Mouse (Mus musculus): Measurements from ENCODE around the gene Cda. TPM values are rescaled to one million over a fixed set of nuclear protein-coding genes. Genes with fewer than 3 reads are reported as not detected.

Cda gene
- polyA plus RNA-seq, 1 experiment: 2.9 TPM

GRCm38 (mm10) chr4:138303742-138304141, 64.0 kb downstream of the Cda start:
- TF ChIP-seq POLR2A (IDR thresholded peaks at IDR 0.05; ENCODE audit: extremely low read depth, insufficient read depth, low read length): no peak
- no peak for TF ChIP-seq CTCF (IDR thresholded peaks at IDR 0.05; ENCODE audit: extremely low read depth, insufficient read depth, low read length)
- Histone ChIP-seq H3K4me1 (ENCODE audit: control insufficient read depth, insufficient read depth, low read length) (peaks cover 3% of the 10 kb centered on the region), H3K27ac (ENCODE audit: insufficient read depth, low read length) (no peak overlapping the region), H3K4me3 (ENCODE audit: insufficient read depth, low read length) (peak overlapping the region; percentile 74)

DNA sequence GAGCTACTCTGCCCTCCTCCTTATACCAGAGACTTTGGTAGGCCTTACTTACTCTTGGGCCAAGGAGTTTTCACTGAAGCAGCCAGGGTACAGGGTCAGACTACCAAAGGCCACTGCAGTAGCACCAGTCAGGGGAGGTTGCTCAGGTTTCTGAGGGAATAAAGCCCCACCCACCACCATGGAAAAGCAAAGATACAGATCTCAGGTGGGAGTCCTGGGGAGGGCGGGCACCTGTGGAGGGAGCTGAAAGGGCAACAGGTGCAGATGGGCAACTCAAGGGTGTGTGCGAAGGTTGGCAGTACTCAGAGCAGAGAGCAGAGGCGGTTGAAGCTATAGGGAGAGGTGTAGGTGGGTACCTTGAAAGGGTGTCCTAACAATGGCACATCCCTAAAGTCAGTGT, 64.8 kb downstream of the Cda start:
- TF ChIP-seq CTCF (IDR thresholded peaks at IDR 0.05; ENCODE audit: extremely low read depth, insufficient read depth, low read length): no peak
- Histone ChIP-seq H3K4me3 (ENCODE audit: insufficient read depth, low read length) (no peak overlapping the region), H3K27ac (ENCODE audit: insufficient read depth, low read length) (no peak overlapping the region), H3K4me1 (ENCODE audit: control insufficient read depth, insufficient read depth, low read length) (peaks cover 3% of the 10 kb centered on the region)

DNA sequence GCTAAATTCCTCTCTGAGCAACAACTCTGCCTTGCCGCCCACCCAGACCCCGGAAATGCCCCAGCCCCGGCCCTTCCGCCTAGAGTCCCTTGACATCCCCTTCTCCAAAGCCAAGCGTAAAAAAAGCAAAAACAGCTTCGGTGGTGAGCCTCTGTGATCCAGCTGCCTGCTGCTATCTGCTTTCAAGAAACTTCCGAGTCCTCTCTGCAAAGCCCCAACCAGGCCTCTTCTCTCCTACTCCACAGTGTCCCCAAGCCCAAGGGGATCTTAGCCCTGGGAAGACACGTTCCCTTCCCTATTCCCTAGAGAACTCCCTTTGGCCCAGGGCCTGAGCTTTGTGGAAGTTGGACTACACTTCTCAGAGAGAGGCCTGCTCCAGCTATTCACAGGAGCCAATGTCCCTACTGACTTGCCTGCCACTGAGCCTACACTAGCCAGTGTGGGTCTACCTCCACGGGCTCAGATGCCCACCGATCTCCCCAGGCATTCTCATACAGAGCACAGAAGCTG, 66.5 kb downstream of the Cda start:
- TF ChIP-seq POLR2A (IDR thresholded peaks at IDR 0.05; ENCODE audit: extremely low read depth, insufficient read depth, low read length) (no peak), CTCF (IDR thresholded peaks at IDR 0.05; ENCODE audit: extremely low read depth, insufficient read depth, low read length) (no peak)
- H3K4me3 ChIP-seq (ENCODE audit: insufficient read depth, low read length): no peak overlapping the region
- peaks cover 3% of the 10 kb centered on the region for H3K4me1 ChIP-seq (ENCODE audit: control insufficient read depth, insufficient read depth, low read length)
- H3K27ac ChIP-seq (ENCODE audit: insufficient read depth, low read length): no peak overlapping the region

GRCm38 (mm10) chr4:138293949-138294550, 73.7 kb downstream of the Cda start:
- Histone ChIP-seq H3K4me1 (ENCODE audit: control insufficient read depth, insufficient read depth, low read length) (peaks cover 4% of the 10 kb centered on the region), H3K4me3 (ENCODE audit: insufficient read depth, low read length) (no peak overlapping the region), H3K27ac (ENCODE audit: insufficient read depth, low read length) (peak overlapping the region; percentile 28; the same call in 1 of the 2 replicates)
- TF ChIP-seq CTCF (IDR thresholded peaks at IDR 0.05; ENCODE audit: extremely low read depth, insufficient read depth, low read length) (no peak), POLR2A (IDR thresholded peaks at IDR 0.05; ENCODE audit: extremely low read depth, insufficient read depth, low read length) (no peak)

DNA sequence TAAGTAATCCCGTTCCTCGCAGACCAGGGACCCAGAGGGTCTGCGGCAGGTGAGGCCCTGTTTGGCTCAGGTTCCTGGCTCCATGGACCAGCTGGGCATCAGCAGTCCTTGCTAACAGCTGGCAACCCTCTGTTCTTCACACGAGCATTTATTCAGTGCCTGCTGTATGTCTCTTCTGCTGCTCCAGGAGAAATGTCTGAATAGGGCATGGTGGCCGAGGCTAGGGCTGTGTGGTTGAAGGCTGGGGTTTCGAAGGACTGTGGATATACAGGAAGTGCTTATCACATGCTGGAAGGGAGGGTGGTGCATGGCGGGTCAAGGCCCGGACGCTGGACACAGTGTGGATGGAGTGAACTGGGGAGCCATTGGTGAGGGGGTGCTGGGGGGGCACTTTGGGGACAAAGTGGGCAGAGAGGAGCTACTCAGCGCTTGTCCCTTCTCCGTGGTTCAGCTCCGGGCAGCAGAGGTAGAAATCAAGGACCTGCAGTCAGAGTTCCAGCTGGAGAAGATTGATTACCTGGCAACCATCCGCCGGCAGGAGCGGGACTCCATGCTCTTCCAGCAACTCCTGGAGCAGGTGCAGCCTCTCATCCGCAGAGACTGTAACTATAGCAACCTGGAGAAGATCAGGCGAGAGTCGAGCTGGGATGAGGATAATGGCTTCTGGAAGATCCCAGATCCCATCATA, 74.4 kb downstream of the Cda start:
- no peak overlapping the region for H3K27ac ChIP-seq (ENCODE audit: insufficient read depth, low read length)
- no peak overlapping the region for H3K4me3 ChIP-seq (ENCODE audit: insufficient read depth, low read length)
- TF ChIP-seq POLR2A (IDR thresholded peaks at IDR 0.05; ENCODE audit: extremely low read depth, insufficient read depth, low read length) (no peak), CTCF (IDR thresholded peaks at IDR 0.05; ENCODE audit: extremely low read depth, insufficient read depth, low read length) (no peak)
- peaks cover 4% of the 10 kb centered on the region for H3K4me1 ChIP-seq (ENCODE audit: control insufficient read depth, insufficient read depth, low read length)

GRCm38 (mm10) chr4:138292028-138292427, 75.8 kb downstream of the Cda start:
- TF ChIP-seq CTCF (IDR thresholded peaks at IDR 0.05; ENCODE audit: extremely low read depth, insufficient read depth, low read length): no peak
- no peak for TF ChIP-seq POLR2A (IDR thresholded peaks at IDR 0.05; ENCODE audit: extremely low read depth, insufficient read depth, low read length)
- H3K4me1 ChIP-seq (ENCODE audit: control insufficient read depth, insufficient read depth, low read length): peaks cover 4% of the 10 kb centered on the region
- H3K27ac ChIP-seq (ENCODE audit: insufficient read depth, low read length): no peak overlapping the region
- no peak overlapping the region for H3K4me3 ChIP-seq (ENCODE audit: insufficient read depth, low read length)

- Histone ChIP-seq H3K27ac (ENCODE audit: insufficient read depth, low read length) (no peak overlapping the region), H3K4me1 (ENCODE audit: control insufficient read depth, insufficient read depth, low read length) (no peaks in the 10 kb centered on the region; the same call in 1 of the 2 replicates), H3K4me3 (ENCODE audit: insufficient read depth, low read length) (no peak overlapping the region)
- TF ChIP-seq POLR2A (IDR thresholded peaks at IDR 0.05; ENCODE audit: extremely low read depth, insufficient read depth, low read length) (no peak), CTCF (IDR thresholded peaks at IDR 0.05; ENCODE audit: extremely low read depth, insufficient read depth, low read length) (no peak)
Observed at GRCm38 (mm10) chr4:138288691-138289090, 79.1 kb downstream of the Cda start.

Other genes starting within 250 kb of the Cda start
- 156 and 165 TPM in 2 replicates for gene Hp1bp3, start 151.7 kb downstream of the Cda start, polyA plus RNA-seq (2012; rRNA removed)
- gene Sh2d5, start 117.6 kb downstream of the Cda start, polyA plus RNA-seq (2012; rRNA removed): 89.7 and 93.2 TPM in 2 replicates
- gene Kif17, start 117.6 kb downstream of the Cda start, polyA plus RNA-seq (2012; rRNA removed): 28.7 and 29.2 TPM in 2 replicates
- gene Ddost, start 63.3 kb downstream of the Cda start, polyA plus RNA-seq (2012; rRNA removed): 96.7 and 99.4 TPM in 2 replicates
- gene Pink1, start 41.7 kb downstream of the Cda start, polyA plus RNA-seq (2012; rRNA removed): 411 and 422 TPM in 2 replicates
- gene Fam43b, start 28.5 kb upstream of the Cda start, polyA plus RNA-seq (2012; rRNA removed): 19.1 and 19.2 TPM in 2 replicates
- 28.2 and 30.6 TPM in 2 replicates for gene Mul1, start 66.7 kb upstream of the Cda start, polyA plus RNA-seq (2012; rRNA removed)
- 995 and 1,039 TPM in 2 replicates for gene Camk2n1, start 86.3 kb upstream of the Cda start, polyA plus RNA-seq (2012; rRNA removed)